Mouse (Mus musculus) megakaryocyte progenitor cell, adult 5-6 weeks (primary cell): ENCODE results near the gene Arl2. TPM values are rescaled to one million over a fixed set of nuclear protein-coding genes. Genes with fewer than 3 reads are reported as not detected.

Experiments used
- total RNA-seq, 2 experiments: library from RNA; stranded (forward) in 1 of 2; stranded (reverse) in 1 of 2; fragments of 157-497, 149-512 nt in 1 of 2; fragments of 200-1000 nt in 1 of 2; gene quantifications; 2 replicates each; pipeline versions ENCODE4 v1.2.3 to v1.2.4; 2015 to 2017

Arl2 gene
- total RNA-seq, 2 experiments from 2014 or later = 37.0 to 37.4 TPM

Other genes with a start within 250 kb of the Arl2 start
Only the 30 nearest of the 31 such genes appear.
- gene Dpf2, start 228.5 kb downstream of the Arl2 start, total RNA-seq (2015) = 47.6 and 50.3 TPM in 2 replicates
- gene Dpf2, start 228.5 kb downstream of the Arl2 start, total RNA-seq (2017) = 65.1 and 83.0 TPM in 2 replicates
- gene Cdc42ep2, start 216.7 kb downstream of the Arl2 start, total RNA-seq (2015) = not detected in 2 replicates
- 0.07 TPM in 1 of 2 replicates, not detected in the other for gene Cdc42ep2, start 216.7 kb downstream of the Arl2 start, total RNA-seq (2017)
- 60.9 and 76.7 TPM in 2 replicates for gene Pola2, start 177.3 kb downstream of the Arl2 start, total RNA-seq (2015)
- gene Pola2, start 177.3 kb downstream of the Arl2 start, total RNA-seq (2017) = 57.4 and 61.3 TPM in 2 replicates
- gene Slc22a20, start 155.4 kb downstream of the Arl2 start, total RNA-seq (2015) = not detected in 2 replicates
- 0.44 TPM in 1 of 2 replicates, not detected in the other for gene Slc22a20, start 155.4 kb downstream of the Arl2 start, total RNA-seq (2017)
- gene Capn1, start 125.7 kb downstream of the Arl2 start, total RNA-seq (2015) = 18.6 and 20.0 TPM in 2 replicates
- 36.8 and 38.4 TPM in 2 replicates for gene Capn1, start 125.7 kb downstream of the Arl2 start, total RNA-seq (2017)
- 23.1 and 25.2 TPM in 2 replicates for gene Syvn1, start 95.0 kb downstream of the Arl2 start, total RNA-seq (2015)
- 10.1 and 11.2 TPM in 2 replicates for gene Syvn1, start 95.0 kb downstream of the Arl2 start, total RNA-seq (2017)
- 44.4 and 53.5 TPM in 2 replicates for gene Mrpl49, start 83.8 kb downstream of the Arl2 start, total RNA-seq (2015)
- 31.9 and 38.4 TPM in 2 replicates for gene Mrpl49, start 83.8 kb downstream of the Arl2 start, total RNA-seq (2017)
- 1,814 and 1,841 TPM in 2 replicates for gene Fau, start 83.7 kb downstream of the Arl2 start, total RNA-seq (2015)
- gene Fau, start 83.7 kb downstream of the Arl2 start, total RNA-seq (2017) = 1,690 and 2,042 TPM in 2 replicates
- gene Znhit2, start 80.4 kb downstream of the Arl2 start, total RNA-seq (2015) = 12.7 and 14.2 TPM in 2 replicates
- gene Znhit2, start 80.4 kb downstream of the Arl2 start, total RNA-seq (2017) = 12.5 and 14.5 TPM in 2 replicates
- gene Tm7sf2, start 73.2 kb downstream of the Arl2 start, total RNA-seq (2015) = 8.4 and 10.6 TPM in 2 replicates
- 1.6 and 1.8 TPM in 2 replicates for gene Tm7sf2, start 73.2 kb downstream of the Arl2 start, total RNA-seq (2017)
- 30.4 and 33.2 TPM in 2 replicates for gene Vps51, start 64.3 kb downstream of the Arl2 start, total RNA-seq (2015)
- 42.8 and 54.7 TPM in 2 replicates for gene Vps51, start 64.3 kb downstream of the Arl2 start, total RNA-seq (2017)
- not detected in 2 replicates for gene Tmem262, start 61.5 kb downstream of the Arl2 start, total RNA-seq (2015)
- not detected in 2 replicates for gene Tmem262, start 61.5 kb downstream of the Arl2 start, total RNA-seq (2017)
- gene Gm28374, start 59.3 kb downstream of the Arl2 start, total RNA-seq (2015) = not detected in 2 replicates
- not detected in 2 replicates for gene Gm28374, start 59.3 kb downstream of the Arl2 start, total RNA-seq (2017)
- 12.0 and 14.9 TPM in 2 replicates for gene Zfpl1, start 56.6 kb downstream of the Arl2 start, total RNA-seq (2015)
- gene Zfpl1, start 56.6 kb downstream of the Arl2 start, total RNA-seq (2017) = 23.7 and 32.8 TPM in 2 replicates
- gene Cdca5, start 56.6 kb downstream of the Arl2 start, total RNA-seq (2015) = 44.8 and 55.4 TPM in 2 replicates
- 35.5 and 42.8 TPM in 2 replicates for gene Cdca5, start 56.6 kb downstream of the Arl2 start, total RNA-seq (2017)
- 0.30 and 0.73 TPM in 2 replicates for gene AC131692.1, start 47.1 kb downstream of the Arl2 start, total RNA-seq (2015)
- gene AC131692.1, start 47.1 kb downstream of the Arl2 start, total RNA-seq (2017) = 4.6 TPM in 1 of 2 replicates, not detected in the other
- gene Naaladl1, start 35.8 kb downstream of the Arl2 start, total RNA-seq (2015) = 0.07 and 0.17 TPM in 2 replicates
- 0.21 TPM in 1 of 2 replicates, not detected in the other for gene Naaladl1, start 35.8 kb downstream of the Arl2 start, total RNA-seq (2017)
- 12.0 and 16.9 TPM in 2 replicates for gene Sac3d1, start 22.9 kb downstream of the Arl2 start, total RNA-seq (2015)
- gene Sac3d1, start 22.9 kb downstream of the Arl2 start, total RNA-seq (2017) = 5.5 and 6.3 TPM in 2 replicates
- gene Snx15, start 13.2 kb downstream of the Arl2 start, total RNA-seq (2015) = 18.2 and 19.5 TPM in 2 replicates
- gene Snx15, start 13.2 kb downstream of the Arl2 start, total RNA-seq (2017) = 13.8 and 14.2 TPM in 2 replicates
- gene Batf2, start 565 bp downstream of the Arl2 start, total RNA-seq (2015) = 0.34 and 0.42 TPM in 2 replicates
- 0.44 and 0.71 TPM in 2 replicates for gene Batf2, start 565 bp downstream of the Arl2 start, total RNA-seq (2017)
- gene Majin, start 42.8 kb upstream of the Arl2 start, total RNA-seq (2015) = not detected in 2 replicates
- gene Majin, start 42.8 kb upstream of the Arl2 start, total RNA-seq (2017) = not detected in 2 replicates
- not detected in 2 replicates for gene Gpha2, start 84.8 kb upstream of the Arl2 start, total RNA-seq (2015)
- not detected in 2 replicates for gene Gpha2, start 84.8 kb upstream of the Arl2 start, total RNA-seq (2017)
- gene Ppp2r5b, start 94.3 kb upstream of the Arl2 start, total RNA-seq (2015) = 2.8 TPM in 2 replicates
- 2.3 and 3.1 TPM in 2 replicates for gene Ppp2r5b, start 94.3 kb upstream of the Arl2 start, total RNA-seq (2017)
- 9.2 and 9.4 TPM in 2 replicates for gene Atg2a, start 100.1 kb upstream of the Arl2 start, total RNA-seq (2015)
- gene Atg2a, start 100.1 kb upstream of the Arl2 start, total RNA-seq (2017) = 6.4 and 8.1 TPM in 2 replicates
- 11.8 and 14.4 TPM in 2 replicates for gene Ehd1, start 135.2 kb upstream of the Arl2 start, total RNA-seq (2015)
- 39.4 and 40.9 TPM in 2 replicates for gene Ehd1, start 135.2 kb upstream of the Arl2 start, total RNA-seq (2017)
- 1.3 and 2.0 TPM in 2 replicates for gene Cdc42bpg, start 164.9 kb upstream of the Arl2 start, total RNA-seq (2015)
- 3.2 and 3.5 TPM in 2 replicates for gene Cdc42bpg, start 164.9 kb upstream of the Arl2 start, total RNA-seq (2017)
- gene Men1, start 193.4 kb upstream of the Arl2 start, total RNA-seq (2015) = 22.9 and 23.6 TPM in 2 replicates
- 27.2 and 27.9 TPM in 2 replicates for gene Men1, start 193.4 kb upstream of the Arl2 start, total RNA-seq (2017)
- 15.8 and 16.3 TPM in 2 replicates for gene Map4k2, start 199.6 kb upstream of the Arl2 start, total RNA-seq (2015)
- 30.5 and 45.4 TPM in 2 replicates for gene Map4k2, start 199.6 kb upstream of the Arl2 start, total RNA-seq (2017)
- 268 and 287 TPM in 2 replicates for gene Sf1, start 222.1 kb upstream of the Arl2 start, total RNA-seq (2015)
- 156 and 192 TPM in 2 replicates for gene Sf1, start 222.1 kb upstream of the Arl2 start, total RNA-seq (2017)
- gene Pygm, start 242.9 kb upstream of the Arl2 start, total RNA-seq (2015) = 0.30 and 1.5 TPM in 2 replicates
- 0.47 TPM in 1 of 2 replicates, not detected in the other for gene Pygm, start 242.9 kb upstream of the Arl2 start, total RNA-seq (2017)